Mouse (Mus musculus) v-Abl transformed pro-B cells (cell line): ENCODE measurements around the gene Kif13a.

Experiments used
- in situ Hi-C, 2 experiments: fragments of 400-800 bp; cut with MboI; formaldehyde crosslinking; loops; one replicate each; pipeline ENCODE4 v1.15.1; 2025; ENCODE audit not compliant: unreplicated experiment in 2 of 2

The Kif13a gene

DNA sequence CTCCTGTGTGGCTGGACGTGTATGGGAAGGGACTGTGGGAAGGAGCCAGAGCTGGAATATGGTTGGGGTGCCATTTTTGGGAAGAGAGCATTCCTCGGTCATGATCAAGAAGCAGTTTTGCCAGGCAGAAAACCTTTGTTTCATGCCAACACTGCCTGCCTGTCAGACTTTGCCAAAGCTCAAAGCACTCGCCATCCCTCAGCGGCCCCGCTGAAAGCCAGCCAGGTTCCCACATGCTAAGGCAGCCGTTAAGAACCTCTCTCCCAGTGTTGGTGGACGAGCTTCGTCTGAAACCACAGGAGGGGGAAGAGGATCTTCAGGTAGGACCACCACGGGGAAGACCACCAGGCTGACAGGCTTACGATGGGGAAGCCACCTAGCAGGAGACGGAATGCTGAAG lies 121.8 kb downstream of the Kif13a start:
- in situ Hi-C loops: loop anchor here (25.0 kb wide), 2 partner anchors 821 to 1654 kb away; no protein-coding TSS in a partner anchor

DNA sequence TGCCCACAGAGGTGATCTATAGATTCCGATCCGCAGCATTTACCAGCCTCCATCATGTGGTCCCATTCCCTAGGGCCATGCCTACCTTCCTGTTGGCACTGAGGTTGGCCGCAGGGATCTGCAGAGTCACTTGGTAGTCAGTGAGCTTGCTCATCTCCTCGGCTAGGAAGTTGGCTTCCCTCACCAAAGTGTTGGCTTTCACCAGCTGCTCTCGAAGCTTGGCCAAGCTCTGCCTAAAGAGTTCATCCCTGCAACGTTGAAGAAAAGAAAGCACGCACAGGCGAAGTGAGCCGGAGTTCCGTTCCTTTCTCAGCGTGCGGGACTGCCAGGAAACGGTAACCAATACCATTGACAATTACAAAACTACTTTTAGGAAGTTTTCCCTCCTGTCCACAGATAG lies 128.5 kb downstream of the Kif13a start:
- in situ Hi-C loops: loop anchor here (25.0 kb wide), 2 partner anchors 814 to 1661 kb away; no protein-coding TSS in a partner anchor

DNA sequence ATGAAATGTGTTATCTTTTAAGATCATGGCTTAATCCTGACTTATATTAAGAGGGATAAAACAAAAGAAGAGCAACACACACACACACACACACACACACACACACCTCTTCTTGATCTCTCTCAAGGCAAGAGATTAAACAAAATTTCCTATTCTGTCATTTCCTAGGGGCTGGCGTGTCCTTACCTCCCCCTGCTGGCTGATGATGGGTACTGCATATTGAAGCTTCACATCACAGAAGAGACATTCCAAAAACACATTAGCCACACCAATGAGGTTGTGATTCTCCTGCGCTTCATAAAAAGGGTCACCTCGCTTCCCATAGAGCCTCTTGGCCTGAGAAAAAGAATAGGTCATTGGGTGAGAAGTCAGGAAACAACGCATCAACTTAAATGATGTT lies 131.5 kb downstream of the Kif13a start:
- in situ Hi-C loops: loop anchor here (5.0 to 25.0 kb wide), 7 partner anchors 63 to 1253 kb away; partner anchors contain the start of gene Fam8a1 (in 1 of the 2)

DNA sequence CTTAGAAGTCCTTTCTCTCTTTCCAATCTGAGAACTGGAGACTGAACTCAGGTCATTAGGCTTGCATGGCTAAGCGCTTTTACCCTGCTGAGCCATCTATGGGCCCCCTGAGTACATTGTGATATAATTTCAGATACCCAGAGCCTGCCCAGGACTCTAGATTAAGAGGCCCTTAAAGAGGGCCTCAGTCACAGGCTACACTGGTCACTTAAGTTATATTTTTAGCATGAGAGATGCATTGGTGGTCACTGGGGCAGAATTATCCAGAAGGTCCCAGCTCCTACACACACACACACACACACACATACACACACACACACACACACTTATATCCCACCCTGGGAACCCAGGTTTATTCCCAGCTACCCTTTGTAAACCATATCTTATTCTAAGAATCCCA lies 133.3 kb downstream of the Kif13a start:
- in situ Hi-C loops: loop anchor here (5.0 to 25.0 kb wide), 7 partner anchors 62 to 1252 kb away; partner anchors contain the start of gene Fam8a1 (in 1 of the 2)

DNA sequence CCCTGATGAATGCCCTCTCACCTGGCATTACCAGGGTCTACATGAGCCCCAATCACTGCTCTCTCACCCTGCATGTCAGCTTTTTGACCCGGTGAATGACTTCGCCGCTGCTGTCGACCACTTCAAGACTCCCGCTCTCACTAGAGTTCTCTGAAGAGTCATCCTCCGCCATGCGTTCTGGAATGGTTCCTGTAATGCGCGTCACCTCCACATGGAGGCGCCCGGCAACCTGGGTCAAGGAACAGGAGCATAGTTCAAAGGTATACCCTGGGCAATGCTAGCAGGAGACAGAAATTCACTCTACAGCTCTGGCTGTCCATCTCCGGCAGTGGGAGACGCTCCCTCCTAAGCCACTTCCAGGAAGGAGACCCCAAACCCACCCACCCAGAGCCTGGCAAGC lies 135.8 kb downstream of the Kif13a start:
- in situ Hi-C loops: loop anchor here (10.0 to 25.0 kb wide), 6 partner anchors 59 to 1249 kb away; partner anchors contain the start of gene Fam8a1 (in 1 of the 2)

DNA sequence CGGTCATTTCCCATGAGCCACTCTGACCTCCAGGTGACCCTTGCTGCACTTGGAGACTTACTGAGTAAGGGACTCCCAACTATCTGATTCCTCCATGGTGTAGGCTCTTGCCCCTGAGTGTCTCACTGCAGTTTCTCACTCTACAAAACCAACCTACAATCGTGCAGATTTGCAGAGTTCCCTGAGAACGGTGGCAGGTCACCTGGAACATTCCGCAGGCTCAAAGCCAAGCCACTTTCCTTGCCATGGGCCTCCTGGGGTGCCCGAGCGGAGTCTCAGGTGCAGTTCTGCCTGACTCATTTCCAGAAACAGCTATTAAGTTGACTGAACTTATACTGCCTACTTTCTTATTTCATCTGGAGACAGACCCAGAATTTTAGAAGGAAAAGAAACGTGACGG lies 141.2 kb downstream of the Kif13a start:
- in situ Hi-C loops: loop anchor here in 1 of 2 experiments (25.0 kb wide), 2 partner anchors 801 to 1226 kb away; no protein-coding TSS in a partner anchor

DNA sequence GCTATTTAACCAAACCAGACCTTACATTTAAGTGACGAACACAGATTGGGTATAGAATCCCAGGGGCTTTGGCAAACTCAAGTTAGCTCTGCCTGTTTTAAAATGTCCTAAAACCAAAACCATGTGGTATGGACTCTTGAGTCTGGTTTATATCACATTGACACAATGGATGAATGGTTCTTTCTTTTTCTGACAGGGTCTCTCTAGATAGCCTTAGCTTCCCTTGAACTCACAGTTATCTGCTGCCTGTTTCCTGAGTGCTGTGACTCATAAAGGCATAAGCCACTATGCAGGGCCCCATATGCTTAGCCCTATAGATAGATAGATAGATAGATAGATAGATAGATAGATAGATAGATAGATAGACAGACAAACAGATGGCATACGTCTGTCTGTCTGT lies 142.8 kb downstream of the Kif13a start:
- in situ Hi-C loops: loop anchor here in 1 of 2 experiments (25.0 kb wide), 2 partner anchors 800 to 1225 kb away; no protein-coding TSS in a partner anchor

DNA sequence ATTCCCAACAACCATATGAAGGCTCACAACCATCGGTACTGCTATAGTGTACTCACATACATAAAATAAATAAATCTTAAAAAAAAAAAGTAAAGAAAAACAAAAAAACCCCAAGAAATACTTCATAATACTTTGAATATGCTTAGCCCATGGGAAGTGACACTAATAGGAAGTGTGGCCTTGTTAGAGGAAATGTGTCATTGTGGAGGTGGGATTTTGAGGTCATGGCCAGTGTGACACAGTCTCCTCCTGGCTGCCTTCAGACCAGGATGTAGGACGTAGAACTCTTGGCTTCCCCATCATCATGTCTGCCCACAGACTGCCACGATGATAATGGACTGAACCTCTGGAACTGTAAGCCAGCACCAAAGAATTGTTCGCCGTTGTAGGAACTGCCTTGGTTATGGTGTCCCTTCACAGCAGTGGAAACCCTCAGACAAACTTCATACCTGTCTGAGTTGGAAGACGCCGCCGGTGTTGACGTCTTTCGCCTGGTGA lies 143.6 kb downstream of the Kif13a start:
- in situ Hi-C loops: loop anchor here in 1 of 2 experiments (25.0 kb wide), 2 partner anchors 799 to 1224 kb away; no protein-coding TSS in a partner anchor

DNA sequence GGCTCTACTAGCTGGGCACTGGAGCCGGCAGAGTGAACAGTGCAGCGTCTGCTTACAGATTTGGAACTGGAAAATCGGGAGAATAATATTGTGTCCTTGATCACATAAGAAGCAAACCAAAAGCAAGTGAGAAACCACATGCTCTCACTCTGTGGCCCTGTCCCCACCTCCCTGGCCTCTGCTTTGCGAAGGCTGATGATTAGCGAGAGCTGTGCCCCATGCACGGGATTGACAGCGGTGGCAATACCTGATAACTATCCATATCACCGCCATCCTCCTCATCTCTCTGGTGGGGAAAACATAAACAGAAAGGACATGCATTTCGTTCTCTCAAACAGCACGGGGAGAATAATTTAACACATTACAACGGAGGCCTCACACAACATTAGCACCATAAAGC lies 149.3 kb downstream of the Kif13a start:
- in situ Hi-C loops: loop anchor here in 1 of 2 experiments (25.0 kb wide), 2 partner anchors 793 to 1218 kb away; no protein-coding TSS in a partner anchor

DNA sequence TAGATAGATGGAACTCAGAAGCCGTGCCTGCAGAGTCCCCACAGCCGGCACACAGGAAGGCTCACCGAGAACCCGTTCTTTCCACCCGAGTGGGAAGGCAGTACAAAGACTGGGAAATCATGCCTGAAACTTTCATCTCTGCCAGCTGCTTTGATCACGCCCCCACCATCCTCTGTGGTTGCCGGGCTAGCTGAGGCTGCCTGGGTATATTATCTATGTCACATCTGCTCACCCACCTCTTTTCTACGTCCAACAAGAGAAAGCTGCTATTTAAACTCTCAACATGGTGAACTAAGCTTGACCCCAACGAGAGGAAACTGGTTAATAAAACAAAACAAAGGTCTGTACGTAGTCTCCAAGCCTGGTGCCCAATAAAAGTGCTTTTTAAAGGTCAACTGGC lies 149.8 kb downstream of the Kif13a start:
- in situ Hi-C loops: loop anchor here in 1 of 2 experiments (25.0 kb wide), 2 partner anchors 793 to 1218 kb away; no protein-coding TSS in a partner anchor

DNA sequence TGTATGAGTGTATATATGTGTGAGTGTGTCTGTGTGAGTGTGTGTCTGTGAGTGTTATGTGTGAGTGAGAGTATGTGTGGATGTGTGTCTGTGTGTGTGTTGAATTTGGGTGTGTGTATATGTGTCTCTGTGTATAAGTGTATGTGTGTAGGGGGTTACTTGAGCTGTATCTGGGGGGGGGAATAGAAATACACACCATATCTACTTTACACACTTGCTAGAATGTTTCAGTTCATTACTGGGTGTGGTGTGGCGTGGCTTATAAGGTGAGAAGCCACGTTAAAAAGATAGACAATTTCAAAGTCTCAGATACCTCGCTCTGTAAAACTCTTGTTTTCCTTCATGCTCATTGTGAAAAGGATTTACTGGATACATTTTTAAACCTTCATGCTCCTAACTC lies 152.2 kb downstream of the Kif13a start:
- in situ Hi-C loops: loop anchor here in 1 of 2 experiments (25.0 kb wide), 2 partner anchors 790 to 1215 kb away; no protein-coding TSS in a partner anchor

DNA sequence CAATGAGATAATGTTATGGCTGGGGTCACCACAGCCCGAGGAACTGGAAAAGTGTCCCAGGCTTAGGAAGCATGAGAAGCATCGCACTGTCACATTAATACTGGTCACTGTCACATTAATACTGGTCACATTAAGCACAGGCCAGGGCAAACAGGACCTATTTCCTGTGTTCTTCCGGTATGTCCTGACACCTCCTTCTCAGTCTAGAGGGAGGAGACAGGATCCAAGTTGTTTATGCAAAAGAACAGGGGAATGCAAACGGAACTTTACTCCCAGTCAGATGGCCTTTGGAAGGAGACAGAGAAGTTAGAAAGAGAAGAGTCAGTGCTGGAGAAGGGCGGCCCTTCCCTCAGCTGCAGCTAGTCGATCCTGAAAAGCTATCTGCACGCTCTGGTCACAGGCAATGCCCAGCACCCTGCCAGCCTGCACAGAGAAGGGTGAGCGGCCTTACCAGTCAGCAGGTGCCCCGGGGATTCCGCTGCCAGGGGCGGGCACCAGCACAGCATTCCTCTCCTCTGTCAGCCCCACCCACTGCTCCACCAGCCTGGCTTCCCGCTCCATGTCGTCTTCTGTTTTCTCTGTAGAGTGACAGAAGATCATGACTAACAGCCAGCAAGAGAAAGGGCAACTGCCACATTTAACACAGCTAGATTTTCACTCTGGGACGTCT lies 152.9 kb downstream of the Kif13a start:
- in situ Hi-C loops: loop anchor here in 1 of 2 experiments (25.0 kb wide), 2 partner anchors 789 to 1214 kb away; no protein-coding TSS in a partner anchor

DNA sequence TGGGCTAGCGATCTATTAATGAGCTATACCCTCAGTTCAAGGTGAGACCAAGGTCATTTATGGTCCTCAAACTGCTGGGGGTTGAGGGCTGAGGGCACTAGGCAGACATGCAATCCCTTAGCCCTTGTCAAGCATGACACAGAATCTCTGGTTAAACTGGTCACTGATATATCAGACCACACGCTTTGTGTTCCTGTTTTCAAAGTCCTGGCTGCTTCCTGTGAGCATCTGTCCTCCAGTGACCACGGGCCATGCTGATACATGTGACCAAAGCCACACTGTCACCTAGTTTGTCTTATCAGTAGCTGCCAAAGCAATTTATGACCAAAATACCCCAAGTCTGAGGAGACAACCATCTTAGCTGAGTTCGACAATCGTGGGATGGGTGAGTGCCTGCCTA lies 154.7 kb downstream of the Kif13a start:
- in situ Hi-C loops: loop anchor here in 1 of 2 experiments (25.0 kb wide), 2 partner anchors 788 to 1213 kb away; no protein-coding TSS in a partner anchor

DNA sequence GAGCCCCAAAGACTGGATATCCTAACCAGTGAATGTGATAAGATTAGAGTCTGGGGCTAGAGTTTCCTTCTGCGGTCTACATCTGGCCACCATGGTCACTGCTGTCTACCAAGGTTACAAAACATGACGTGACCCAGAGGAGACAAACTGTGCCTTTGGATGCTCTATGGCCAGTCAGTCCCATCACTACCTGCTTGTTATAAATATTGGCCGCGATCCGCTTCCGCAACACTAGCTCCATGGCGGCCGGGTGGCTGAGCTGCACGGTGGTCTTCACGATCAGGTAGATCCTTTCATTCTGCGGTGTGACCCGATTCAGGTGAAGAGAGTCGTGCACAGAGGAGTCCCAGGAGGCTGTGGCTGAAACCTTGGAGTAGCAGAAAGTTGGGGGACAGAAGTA lies 157.1 kb downstream of the Kif13a start:
- in situ Hi-C loops: no loop called here

DNA sequence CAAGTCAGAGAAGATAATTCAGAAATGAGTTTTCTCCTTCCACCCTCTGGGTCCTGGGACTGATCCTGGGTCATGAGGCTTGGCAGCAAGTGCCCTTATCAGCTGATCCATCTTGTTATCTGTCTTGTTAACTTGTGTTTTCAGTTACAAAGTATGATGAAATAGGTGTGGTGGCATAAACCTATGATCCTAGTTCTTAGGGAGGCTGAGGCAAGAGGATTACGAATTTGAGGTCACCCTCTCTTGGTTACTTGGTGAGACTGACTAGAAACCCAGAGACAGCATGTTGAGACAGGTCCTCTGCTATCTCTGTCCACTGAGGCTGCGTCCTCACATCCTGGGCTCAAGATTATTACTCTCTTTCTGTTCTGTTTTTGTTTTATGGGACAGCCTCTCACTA lies 164.3 kb downstream of the Kif13a start:
- in situ Hi-C loops: no loop called here

DNA sequence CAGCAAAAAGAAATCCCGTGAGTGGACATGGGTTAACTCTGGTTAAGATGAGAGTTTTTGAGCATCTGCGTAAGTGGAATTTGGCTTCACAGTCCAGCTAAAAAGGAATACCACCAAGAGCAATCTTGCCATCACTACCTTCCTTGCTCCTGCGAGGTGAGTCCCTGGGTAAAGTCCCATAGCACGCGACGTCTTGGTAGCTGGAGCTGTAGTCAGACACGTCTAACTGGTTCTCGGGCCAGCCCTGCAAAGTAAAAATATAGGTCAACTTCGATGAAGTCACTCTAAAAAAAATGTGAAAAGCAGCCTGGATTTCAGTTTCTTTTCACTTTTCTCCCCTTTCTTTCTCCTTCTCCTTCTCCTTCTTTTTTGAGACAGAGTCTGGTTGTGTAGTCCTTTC lies 166.5 kb downstream of the Kif13a start:
- in situ Hi-C loops: no loop called here

DNA sequence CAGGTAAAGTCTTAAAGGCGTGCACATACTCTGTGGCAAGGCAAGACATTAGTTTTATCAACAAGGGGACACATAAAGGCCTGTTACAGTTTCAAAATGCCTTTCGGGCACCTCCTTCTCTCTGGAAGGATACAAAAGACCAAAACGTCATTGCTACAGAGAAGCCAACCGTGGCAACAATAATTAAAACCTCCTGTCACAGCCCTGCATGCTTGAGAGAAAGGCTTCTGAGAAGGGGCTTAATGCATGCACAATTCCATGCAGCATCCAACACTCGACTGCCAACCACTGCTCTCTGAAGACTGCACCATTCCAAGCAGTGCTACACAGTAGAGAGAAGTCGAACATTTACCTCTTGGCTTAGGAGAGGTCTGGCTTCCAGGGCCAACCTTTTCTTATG lies 168.7 kb downstream of the Kif13a start:
- in situ Hi-C loops: no loop called here

DNA sequence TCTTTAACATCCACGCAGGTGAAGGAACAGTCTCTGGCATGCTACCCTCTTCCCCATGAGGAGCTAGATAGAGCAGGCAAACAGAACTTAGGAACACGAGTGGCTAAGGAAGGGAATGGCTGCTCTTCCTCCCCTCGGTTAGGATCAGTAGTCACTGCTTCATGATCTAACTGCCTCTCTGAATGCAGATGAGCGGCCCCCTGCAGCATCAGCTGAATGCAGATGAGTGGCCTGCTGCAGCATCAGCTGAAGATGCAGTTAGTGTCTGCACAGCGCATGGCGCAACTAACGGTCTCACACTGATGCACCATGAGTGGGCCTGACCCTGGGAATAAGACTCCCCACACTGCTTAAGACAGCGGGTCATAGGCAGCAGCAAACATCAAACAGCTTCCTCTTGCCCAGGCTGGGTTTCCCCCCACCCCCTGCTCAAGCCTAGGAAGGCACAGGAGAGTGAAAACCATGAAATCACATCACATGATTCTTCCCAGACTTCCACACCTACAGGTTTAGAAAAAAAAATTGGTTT lies 170.3 kb downstream of the Kif13a start:
- in situ Hi-C loops: no loop called here

DNA sequence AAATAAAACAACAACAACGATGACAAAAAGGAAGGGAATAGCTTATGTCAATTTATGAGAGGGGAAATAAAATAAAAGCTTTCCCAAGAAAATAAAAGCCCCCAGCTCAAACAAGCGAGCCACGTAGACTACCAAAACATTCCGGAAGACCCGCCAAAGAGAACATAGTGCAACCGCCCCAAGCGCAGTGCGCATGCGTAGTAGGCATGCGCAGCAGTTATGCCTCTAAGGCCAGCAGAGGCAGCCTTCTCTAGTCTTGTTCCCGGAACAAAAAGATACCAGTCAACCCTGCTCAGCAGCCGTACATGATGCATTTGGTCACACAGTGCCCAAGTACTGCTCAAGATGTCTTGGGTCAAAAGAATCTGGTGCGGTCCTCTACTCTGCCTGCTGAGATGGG lies 171.0 kb downstream of the Kif13a start:
- in situ Hi-C loops: no loop called here

DNA sequence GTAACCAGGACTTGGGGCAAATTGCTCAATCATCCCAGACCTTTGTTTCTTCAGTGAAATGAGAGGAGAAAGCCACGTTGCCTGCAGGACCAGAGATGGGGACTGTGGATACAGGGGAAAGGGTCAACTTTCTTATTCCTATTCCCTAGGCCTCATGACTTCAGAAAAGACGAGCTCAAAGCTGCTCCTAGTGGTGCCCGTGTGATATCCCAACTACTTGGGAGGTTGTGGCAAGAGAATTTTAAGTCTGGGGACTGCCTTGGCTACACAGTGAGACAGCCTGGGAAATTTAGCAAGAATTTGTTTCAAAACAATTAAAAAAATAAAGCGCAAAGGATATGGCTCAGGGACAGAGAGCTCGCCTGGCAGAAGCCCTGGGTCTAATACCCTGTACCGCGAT lies 171.7 kb downstream of the Kif13a start:
- in situ Hi-C loops: no loop called here

DNA sequence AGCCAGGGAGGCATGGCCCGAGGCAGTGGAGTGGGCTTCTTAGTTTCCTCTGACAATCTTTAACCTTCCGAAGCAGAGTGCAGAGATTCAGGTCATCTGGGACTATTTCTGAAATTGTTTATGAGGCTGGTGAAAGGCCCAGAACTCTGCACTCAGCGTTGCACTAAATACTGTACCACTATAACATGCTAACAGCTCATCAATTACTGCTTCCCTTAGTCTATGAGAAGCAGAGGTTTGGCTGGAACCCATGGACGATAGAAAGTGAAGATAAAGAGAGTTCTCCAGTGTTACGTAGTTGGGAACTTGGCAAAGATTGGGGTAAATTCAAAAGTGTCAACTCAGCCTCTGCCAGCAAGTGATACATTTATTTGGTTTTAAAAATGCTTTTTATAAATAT lies 176.4 kb downstream of the Kif13a start:
- in situ Hi-C loops: no loop called here
